Mouse (Mus musculus) spleen, postnatal 4 days (tissue): ENCODE measurements around the gene Rgcc.

Experiments used
- DNase-seq, 2 experiments: peaks; one replicate each; pipeline ENCODE4 v3.0.0; 2022; ENCODE audit warnings: low spot score in 2 of 2

The Rgcc gene

GRCm38 (mm10) chr14:79241656-79242385 is 59.6 kb downstream of the Rgcc start:
- no peak for DNase-seq

DNA sequence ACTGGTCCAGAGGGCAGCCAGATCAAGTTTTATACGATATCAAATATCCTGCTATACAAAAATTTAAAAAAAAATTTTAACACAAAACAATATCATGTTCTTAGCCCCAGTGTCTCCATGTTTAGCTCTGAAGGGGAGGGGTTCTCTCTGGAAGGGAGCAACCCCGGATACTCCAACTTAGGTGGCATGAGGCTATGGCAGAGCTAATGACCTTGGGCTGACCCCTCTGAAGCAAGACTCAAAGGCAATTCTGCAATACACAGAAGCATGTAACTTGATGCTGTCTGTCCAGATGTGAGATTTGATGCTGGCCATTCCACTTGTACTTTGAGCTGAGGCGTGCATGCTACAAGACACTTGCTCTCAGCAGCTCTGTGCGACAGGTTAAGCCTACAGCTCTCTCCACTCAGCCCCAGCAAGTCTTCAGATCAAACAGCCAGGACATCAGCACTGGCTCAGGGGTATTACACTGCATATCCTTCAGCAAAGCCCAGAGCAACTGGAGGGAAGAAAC is 60.3 kb downstream of the Rgcc start:
- DNase-seq: no peak

- no peak for DNase-seq
Measured at GRCm38 (mm10) chr14:79239402-79239801, 62.0 kb downstream of the Rgcc start.
